ENCODE assay signal across 8 mouse cellular contexts in the genomic region with DNA sequence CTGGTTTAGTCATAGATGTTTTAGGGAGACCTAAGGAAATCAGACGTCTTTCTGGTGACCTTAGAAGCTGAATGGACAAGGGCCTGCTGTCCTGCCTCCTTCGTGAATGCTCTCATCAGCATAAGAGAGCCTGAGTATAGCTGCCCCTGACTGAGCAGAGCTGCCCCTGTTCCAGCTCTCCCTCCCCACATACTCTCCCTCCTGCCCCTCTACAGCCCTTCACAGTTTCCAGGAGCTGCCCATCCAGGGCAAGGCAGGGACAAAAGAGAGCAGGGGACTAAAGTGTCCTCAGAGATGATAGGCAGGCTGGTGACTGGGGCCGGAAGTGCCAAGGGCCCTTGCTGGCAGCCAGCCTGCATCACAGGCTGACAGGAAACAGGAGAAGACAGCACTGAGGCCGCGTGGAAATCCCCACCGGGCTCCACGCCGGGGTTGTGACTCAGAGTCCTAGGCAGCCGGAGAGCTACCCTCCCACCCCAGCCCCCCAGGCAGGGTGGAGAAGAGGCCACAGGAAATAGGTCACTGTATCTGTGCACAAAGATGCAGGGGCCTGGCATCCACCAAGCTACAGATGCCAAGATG. TPM values are rescaled to one million over a fixed set of nuclear protein-coding genes. Genes with fewer than 3 reads are reported as not detected.
A peak's percentile ranks its signal among the peaks of the same experiment; 100 is the strongest.
DNase-seq lines count a peak whose midpoint lies in the region; ATAC-seq lines count a peak whose summit lies in the region.

No protein-coding gene starts in this region.

- no peak overlapping the region for H3K4me3 ChIP-seq in kidney, embryonic 16.5 days (ENCODE audit: low read length)

- H3K27me3 ChIP-seq in kidney, embryonic 16.5 days (ENCODE audit: insufficient read depth, low read length), result no peaks in the 10 kb centered on the region

- peaks cover 7% of the 10 kb centered on the region; the same call in 1 of the 2 replicates for H3K9me3 ChIP-seq in kidney, embryonic 16.5 days (ENCODE audit: low read length)

- DNase-seq in 416B (ENCODE audit: low read depth), result peak; percentile 91
- DNase-seq in Muller cell, postnatal 12 days (ENCODE audit: inconsistent ontology term), result peak; percentile 99
- DNase-seq in cerebellum, postnatal 25 days, result peak; percentile 59 to 73
- peak; percentile 71 to 79 for DNase-seq in heart, adult 9 months (ENCODE audit: low spot score in 2 of 2)
- DNase-seq in lung, postnatal 36 days, result peak; percentile 78
- DNase-seq in spleen, adult 18-20 months, result peak; percentile 68 to 75

- peak overlapping the region; percentile 8 for H3K9ac ChIP-seq in kidney, embryonic 16.5 days (replicated peaks; ENCODE audit: low read length)

- peaks cover 52% of the 10 kb centered on the region for H3K4me1 ChIP-seq in kidney, embryonic 16.5 days (ENCODE audit: insufficient read depth, low read length)

- ATAC-seq in kidney, embryonic 16.5 days (ENCODE audit: low FRiP score, low TSS enrichment), result peak; percentile 52; the same call in 1 of the 2 replicates
- ATAC-seq in erythroid progenitor cell, adult 5-6 weeks (replicated peaks; ENCODE audit: low FRiP score, poor library complexity, severe bottlenecking), result no peak

- H3K36me3 ChIP-seq in kidney, embryonic 16.5 days (ENCODE audit: insufficient read depth, low read length), result peaks cover 4% of the 10 kb centered on the region; the same call in 1 of the 2 replicates

- H3K4me2 ChIP-seq in kidney, embryonic 16.5 days (replicated peaks; ENCODE audit: low read depth, low read length), result no peak overlapping the region

- 20% methylated on average over 9 of the region's 9 CpGs for WGBS in kidney, embryonic 16.5 days

- peak overlapping the region; percentile 48 for H3K27ac ChIP-seq in kidney, embryonic 16.5 days (ENCODE audit: low read length)

RNA-seq across cellular contexts. Expression of gene Smad3, which starts 51.6 kb away (rescaled TPM):
- polyA plus RNA-seq in kidney, embryonic 16.5 days (2015; fragmentation: Nextera tagmentation; extraction: Ambion mirVana), result 27.8 and 27.9 TPM in 2 replicates
- 4.7 and 5.0 TPM in 2 replicates for total RNA-seq in erythroid progenitor cell, adult 5-6 weeks (2015; ENCODE audit: low replicate concordance)
- total RNA-seq in erythroid progenitor cell, adult 5-6 weeks (2017; ENCODE audit: low replicate concordance), result 2.6 and 13.2 TPM in 2 replicates
